Mouse (Mus musculus) spleen, adult 10 weeks (tissue): Measurements from ENCODE around the gene Slamf1. TPM values are rescaled to one million over a fixed set of nuclear protein-coding genes. Genes with fewer than 3 reads are reported as not detected.

ENCODE experiments used
- polyA plus RNA-seq: library from polyadenylated mRNA; stranded (reverse); fragments of 350-450 nt; fragmentation: Illumina TruSeq; extraction: RNeasy Lipid Tissue Mini Kit (QIAGEN cat#74804); gene quantifications from one replicate; pipeline ENCODE4 v1.2.3, GENCODE M21; 2015; ENCODE audit warnings: low replicate concordance; ENCODE audit not compliant: insufficient read depth

The Slamf1 gene
- 19.8 TPM for polyA plus RNA-seq

DNA sequence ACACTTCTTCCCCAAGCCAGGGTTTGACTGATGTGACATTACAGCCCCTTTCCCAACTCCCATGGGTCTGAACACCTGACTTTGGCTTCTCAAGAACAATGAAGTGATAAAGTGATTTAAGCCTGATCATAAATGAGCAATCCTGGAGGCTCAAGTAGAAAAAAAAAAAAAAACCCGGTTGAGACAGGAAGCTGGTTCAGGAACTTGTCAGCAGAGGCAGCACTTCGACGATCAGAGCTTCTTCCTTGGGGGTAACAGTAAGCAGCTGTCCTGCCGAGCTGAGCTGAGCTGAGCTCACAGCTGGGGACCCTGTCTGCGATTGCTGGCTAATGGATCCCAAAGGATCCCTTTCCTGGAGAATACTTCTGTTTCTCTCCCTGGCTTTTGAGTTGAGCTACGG is at the start of gene Slamf1:
TSS of gene Slamf1 (plus strand) at position 230 of the 400 bp plus-strand sequence.

DNA sequence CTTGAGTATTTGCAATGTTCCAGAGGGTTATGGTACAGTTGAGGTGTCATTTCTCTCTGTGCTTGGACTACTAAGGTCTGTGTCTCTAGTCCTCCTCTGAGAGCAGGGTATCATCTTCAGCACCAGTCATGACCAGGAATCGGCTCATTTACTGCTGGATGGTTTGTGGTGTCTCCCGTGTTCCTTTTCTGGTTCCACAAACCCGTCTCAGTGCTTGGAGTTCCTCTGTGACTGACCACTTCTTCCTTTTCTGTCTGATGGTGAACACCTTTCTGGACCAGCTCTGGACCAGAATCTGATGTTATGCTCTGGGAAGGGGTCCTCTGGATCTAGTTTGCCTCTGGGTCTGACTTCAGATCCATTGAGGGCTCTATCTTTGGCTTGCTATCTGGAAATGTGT is 72.6 kb downstream of the Slamf1 start, which contains the start of gene Cd84:
TSS of gene Cd84 (plus strand) at position 210 of the 400 bp plus-strand sequence.

Other genes with a start within 250 kb of the Slamf1 start
- not detected for gene Itln1, start 231.8 kb upstream of the Slamf1 start, polyA plus RNA-seq
- 43.6 TPM for gene Cd244a, start 207.9 kb upstream of the Slamf1 start, polyA plus RNA-seq
- 142 TPM for gene Ly9, start 159.7 kb upstream of the Slamf1 start, polyA plus RNA-seq
- gene Slamf7, start 114.1 kb upstream of the Slamf1 start, polyA plus RNA-seq, result 85.5 TPM
- 307 TPM for gene Cd48, start 85.1 kb upstream of the Slamf1 start, polyA plus RNA-seq
- 131 TPM for gene Cd84, start 72.6 kb downstream of the Slamf1 start, polyA plus RNA-seq
- 22.7 TPM for gene Gm10521, start 128.5 kb downstream of the Slamf1 start, polyA plus RNA-seq
- 156 TPM for gene Slamf6, start 150.4 kb downstream of the Slamf1 start, polyA plus RNA-seq